Mouse (Mus musculus): Measurements from ENCODE around the gene Bace1.

Gene Bace1

GRCm38 (mm10) chr9:45838434-45839138 lies at the start of gene Bace1:
Gene Bace1 (plus strand): TSS chr9:45838580.
- DNase-seq (ENCODE audit: low spot score in 2 of 2) = peak; percentile 59 to 77

DNA sequence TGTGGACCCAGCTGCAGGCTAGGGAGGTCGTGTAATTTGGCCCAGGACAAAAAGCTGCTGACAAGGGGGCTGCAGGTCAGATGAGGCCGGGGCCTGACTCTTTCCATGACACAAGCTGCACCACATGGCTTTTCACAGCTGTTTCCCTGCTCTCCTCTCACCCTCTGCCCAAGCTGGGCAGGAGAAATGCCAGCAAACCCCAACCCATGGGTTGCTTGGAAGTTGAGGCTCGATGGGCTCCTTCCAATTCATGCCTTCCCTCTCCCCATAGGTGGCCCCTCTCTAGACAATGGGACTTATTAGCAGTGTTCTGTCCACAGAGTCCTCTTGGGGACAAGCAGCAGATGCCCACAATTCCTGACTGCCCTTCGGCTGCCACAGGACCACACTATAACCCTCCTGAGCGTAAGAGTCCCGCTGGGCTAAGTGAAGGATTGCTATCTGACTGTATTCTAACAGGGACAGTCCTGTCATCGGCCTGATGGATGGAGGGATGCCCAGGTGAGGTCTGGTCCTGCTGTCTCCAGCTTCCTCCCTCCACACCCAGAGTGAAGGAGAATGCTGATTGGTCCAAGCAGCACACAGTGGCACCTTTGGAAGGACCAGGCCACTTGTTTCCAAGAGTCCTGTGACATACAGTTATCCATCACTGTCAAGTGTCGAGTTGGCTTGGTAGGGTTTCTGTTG lies 46.8 kb upstream of the Bace1 start:
- no peak for DNase-seq (ENCODE audit: low spot score in 2 of 2)

DNA sequence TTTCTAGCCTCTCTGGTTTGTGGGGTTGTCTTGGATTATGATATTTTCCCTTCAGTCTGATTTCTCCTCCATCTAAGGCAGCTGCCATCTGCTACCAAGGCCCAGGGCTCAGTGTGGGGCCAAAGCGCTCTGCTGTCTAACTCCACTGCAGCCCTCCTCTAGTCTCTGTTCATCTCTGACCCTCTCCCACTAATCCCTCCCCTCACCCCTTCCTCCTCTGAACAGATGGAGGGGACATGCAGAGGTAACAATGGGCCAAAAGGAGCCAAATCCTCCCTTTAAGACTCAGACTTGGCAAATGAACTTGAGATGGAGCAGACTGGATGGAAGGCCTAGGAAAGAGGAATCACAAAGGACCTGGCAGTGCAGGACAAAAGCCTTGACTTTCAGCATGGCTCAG lies 46.1 kb upstream of the Bace1 start:
- no peak for DNase-seq (ENCODE audit: low spot score in 2 of 2)

DNA sequence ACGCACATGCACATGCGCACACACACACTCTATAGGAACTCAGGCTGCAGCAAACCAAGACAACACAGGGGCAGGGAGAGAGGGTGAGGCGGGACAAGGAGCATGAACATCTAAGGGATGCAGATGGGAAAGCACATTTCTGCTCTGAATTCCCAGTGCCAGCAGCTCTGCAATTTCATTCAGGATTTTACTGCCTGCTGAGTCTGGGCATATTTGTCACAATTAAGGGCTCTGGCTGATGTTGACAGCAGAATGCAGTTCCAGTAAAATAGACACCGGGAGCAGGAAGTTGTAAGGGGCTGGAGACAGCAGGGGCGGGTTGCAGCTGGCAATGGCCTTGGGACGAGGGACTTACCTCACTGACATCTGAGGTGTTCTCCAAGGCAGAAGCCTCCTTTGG lies 44.7 kb upstream of the Bace1 start:
- no peak for DNase-seq (ENCODE audit: low spot score in 2 of 2)

DNA sequence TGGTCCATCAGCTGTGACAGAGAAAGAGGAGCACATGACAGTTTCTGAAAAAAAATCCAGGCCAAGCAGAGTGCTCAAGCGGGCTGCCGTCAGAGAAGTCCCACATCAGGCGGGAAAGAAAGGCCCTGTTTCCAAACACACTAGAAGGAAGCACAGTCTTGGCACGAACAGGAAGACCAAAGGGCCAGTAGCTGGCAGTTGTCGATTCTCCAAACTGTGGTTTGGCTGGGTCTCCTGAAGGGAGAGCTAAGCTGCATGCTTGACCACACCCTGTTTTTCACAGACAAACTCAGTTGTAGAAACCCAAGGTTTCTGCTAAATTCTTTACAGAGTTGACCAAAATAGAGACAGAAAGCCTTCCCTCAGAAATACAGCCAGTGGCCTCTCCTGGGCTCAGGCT lies 42.7 kb upstream of the Bace1 start:
- DNase-seq (ENCODE audit: low spot score in 2 of 2) = peak; percentile 14

DNA sequence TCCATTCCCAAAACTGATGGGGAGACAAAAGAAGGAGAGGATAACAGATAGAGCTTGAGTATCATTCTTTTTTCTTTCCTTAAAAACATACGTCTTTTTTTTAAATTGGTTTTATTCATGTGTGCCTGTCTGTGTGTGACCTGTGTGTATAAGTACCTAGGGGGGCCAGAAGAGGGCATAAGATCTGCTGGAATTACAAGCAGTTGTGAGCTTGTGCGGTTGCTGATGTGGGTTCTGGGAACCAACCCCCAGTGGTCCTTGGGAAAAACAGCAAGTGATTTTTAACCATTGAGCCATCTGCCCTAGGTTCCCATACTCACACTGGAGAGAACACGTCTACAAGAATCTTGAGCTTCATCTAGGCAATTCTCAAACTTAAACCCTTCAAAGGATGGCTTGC lies 41.1 kb upstream of the Bace1 start:
- DNase-seq (ENCODE audit: low spot score in 2 of 2) = no peak

DNA sequence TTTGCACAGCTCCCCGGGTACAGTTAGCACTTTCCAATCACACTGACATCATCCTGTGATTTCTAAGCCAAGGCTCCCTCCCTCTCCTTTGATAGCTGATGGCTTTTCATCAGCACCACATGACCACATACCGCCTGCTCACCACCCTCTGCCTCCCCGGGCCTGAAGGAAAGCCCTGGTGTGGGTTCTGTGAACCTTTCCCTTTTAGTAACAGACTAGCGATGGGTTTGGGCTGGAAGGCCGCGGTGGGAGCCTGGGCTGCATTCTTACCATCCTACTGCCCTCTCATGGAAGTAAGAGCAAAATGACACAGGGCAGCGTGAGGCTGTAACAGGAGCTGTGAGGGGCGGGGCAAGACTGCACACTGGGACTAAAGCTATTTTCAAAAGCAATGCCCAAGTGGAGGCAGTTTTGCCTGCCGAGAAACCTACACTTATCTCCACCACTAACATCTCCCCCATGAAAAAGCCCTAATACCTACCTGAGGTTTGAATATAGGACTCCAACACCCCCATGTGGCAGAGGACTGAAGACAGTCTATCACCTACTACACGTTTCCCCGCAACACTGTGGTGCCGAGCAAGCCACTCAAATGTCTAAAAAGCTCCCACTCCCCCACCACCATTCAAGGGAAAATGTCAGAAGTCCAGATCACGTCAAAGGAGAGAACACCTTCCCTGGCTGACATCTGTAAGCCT lies 39.8 kb upstream of the Bace1 start:
- DNase-seq (ENCODE audit: low spot score in 2 of 2) = peak in 1 of 2 experiments; percentile 10

GRCm38 (mm10) chr9:45799402-45799801 lies 39.0 kb upstream of the Bace1 start:
- no peak for DNase-seq (ENCODE audit: low spot score in 2 of 2)

DNA sequence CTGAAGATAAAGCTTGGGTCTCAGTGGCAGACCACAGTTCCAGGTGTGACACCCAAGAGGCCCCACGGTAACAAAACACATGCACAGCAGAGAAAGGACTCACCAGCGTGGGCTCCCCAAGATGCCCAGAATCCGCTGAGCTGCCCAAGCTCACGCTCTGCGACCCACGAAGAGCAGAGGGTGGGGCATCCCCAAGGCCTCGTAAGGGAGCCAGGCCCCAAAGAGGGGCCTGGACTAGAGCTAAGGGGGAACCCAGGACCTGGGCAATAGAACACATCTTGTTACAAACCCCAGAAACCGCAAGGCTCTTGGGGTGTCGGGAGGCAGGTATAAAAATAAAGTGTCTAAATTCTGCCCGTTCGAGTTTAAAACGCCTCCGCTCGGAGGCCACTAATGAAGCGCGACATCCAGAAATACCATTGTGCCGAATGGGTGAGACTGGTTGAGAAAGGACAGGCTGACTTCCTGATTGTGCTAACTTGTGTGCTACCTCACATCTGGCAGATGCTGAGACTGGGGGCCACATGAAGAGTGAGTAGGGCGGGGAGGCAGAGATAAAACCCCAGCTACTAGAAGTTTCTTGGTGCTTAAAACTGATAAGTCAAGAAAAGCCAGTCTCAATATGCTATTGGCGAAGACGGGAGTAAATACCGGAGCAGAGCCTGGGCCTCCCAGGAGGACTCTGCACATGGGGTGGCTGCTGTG lies 35.2 kb upstream of the Bace1 start:
- no peak for DNase-seq (ENCODE audit: low spot score in 2 of 2)

DNA sequence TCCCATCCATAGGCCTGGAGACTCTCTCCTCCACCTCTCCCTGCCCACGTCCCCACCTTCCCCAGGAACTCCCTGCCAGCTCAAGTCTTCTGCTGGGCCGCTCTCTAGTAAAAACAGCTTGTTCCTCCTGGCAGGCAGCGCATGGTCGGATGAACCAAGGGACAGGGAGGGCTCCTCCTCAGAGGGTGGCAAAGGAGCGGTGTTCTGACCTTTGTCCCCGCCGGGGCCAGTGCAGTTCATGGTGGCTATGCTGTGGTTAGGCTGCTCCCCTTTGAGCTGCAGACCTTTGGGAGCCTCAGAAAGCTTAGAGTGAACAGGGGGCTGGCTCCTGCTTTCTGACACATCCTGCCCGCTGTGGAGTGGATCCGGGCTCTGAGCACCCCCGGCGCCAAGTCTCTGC lies 31.5 kb upstream of the Bace1 start:
- DNase-seq (ENCODE audit: low spot score in 2 of 2) = no peak

GRCm38 (mm10) chr9:45807337-45807736 lies 31.0 kb upstream of the Bace1 start:
- no peak for DNase-seq (ENCODE audit: low spot score in 2 of 2)

GRCm38 (mm10) chr9:45807761-45808160 lies 30.6 kb upstream of the Bace1 start:
- DNase-seq (ENCODE audit: low spot score in 2 of 2) = no peak

DNA sequence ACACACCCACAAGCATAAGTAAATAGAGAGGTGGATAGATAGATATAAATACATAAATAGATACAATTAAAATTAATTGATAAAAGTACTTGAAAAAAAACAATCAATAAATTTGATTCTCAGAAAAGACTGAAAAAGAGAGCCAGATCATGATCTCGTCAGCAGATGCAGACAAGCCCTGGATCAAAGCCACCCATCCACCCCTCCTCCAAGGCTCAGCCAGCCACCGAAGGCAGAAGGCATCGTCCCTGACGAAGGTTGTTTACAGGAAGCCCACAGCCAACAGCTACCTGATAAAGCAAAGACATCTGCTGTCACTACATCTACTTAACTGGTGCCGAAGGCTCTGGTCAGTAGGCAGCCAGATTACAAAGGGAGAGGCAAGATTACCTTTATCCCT lies 26.4 kb upstream of the Bace1 start:
- DNase-seq (ENCODE audit: low spot score in 2 of 2) = no peak

DNA sequence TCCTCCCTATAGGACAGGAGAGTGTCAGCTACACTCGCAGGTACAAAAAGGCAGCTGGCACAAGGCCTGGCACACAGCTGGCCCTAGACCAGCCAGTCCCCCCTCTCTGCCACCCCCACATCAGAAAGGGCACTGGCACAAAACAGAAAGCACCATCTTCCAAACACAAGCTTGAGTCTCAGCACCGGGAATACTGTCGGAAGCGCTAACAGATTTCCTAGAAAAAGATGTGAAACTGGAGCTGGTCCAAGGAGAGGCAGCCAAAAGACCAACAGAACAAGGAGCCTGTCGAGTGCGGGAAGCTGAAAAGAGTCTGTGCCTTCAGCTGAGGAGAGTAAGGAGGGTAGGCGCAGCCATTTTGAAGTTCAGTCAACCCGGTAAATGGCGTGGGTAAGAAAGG lies 23.3 kb upstream of the Bace1 start:
- no peak for DNase-seq (ENCODE audit: low spot score in 2 of 2)

- no peak for DNase-seq (ENCODE audit: low spot score in 2 of 2)
Measured at GRCm38 (mm10) chr9:45815525-45815924, 22.9 kb upstream of the Bace1 start.

DNA sequence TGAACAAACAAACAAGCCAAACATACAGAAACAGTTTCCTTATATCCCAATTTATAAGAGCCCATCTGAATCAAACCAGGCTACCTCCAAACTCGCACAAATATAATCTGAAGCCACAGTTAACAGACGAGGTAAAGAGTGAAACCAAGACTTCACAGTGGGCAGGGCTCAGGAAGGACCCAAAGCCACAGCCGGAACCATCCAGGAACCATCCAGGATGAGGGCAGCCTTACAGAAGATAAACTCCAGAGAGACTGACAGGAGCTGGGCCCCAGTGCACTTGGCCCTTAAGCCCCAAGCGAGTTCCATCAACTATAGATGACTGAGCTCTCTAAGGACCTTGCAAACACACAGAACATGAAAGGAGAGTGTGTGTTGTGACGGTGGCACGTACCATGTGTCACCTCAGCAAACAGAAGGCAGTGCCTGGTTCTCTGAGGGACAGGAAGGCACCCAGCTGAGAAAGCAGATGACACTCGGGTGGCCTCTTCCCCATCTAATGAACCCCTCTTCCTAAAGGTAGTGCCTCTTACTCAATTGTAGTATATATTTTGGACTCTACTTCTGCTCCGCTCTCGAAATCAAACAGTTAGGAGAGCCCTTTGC lies 19.9 kb upstream of the Bace1 start:
- DNase-seq (ENCODE audit: low spot score in 2 of 2) = no peak

- DNase-seq (ENCODE audit: low spot score in 2 of 2) = peak; percentile 66 to 73
Measured at GRCm38 (mm10) chr9:45827663-45828290, 10.6 kb upstream of the Bace1 start.

GRCm38 (mm10) chr9:45828291-45828963 lies 10.0 kb upstream of the Bace1 start, which contains the start of gene Cep164:
Gene Cep164 (minus strand): TSS chr9:45828691.
- peak; percentile 82 to 86 for DNase-seq (ENCODE audit: low spot score in 2 of 2)

DNA sequence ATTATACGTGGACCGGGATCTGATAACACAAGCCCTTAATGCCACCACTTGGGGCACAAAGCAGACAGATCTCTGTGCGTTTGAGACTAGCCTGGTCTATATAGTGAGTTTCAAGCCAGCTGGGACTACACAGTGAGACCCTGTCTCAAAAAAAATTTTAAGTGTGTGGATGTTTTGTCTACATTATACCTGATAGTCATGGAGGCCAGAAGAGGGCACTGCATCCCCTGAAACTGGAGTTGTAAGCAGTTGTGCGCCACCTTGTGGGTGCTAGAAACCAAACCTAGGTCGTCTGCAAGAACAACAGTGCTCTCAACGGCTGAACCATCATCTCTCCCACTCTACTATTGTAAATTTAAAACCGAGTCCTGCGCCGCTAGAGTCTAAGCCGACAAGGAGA lies 9.3 kb upstream of the Bace1 start:
- peak in 1 of 2 experiments; percentile 48 for DNase-seq (ENCODE audit: low spot score in 2 of 2)

DNA sequence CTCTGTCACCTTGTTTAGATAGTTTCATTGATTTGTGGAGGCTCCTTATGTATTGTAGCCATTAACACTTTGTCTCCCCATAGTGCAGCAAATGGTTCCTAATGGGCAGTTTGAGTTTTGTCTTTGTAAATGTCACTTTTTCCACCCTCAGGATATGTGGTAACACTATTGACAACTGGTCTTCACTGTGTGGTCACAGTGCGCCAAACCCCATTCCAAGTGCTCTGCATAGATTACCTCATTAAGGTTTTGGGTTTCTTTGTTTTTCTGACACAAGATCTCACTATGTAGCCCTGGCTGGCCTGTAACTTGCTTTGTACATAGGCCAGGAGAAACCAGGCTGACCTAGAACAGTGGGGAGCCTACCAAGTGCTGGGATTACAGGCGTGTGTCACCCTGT lies 5.5 kb upstream of the Bace1 start:
- no peak for DNase-seq (ENCODE audit: low spot score in 2 of 2)

- no peak for DNase-seq (ENCODE audit: low spot score in 2 of 2)
Measured at GRCm38 (mm10) chr9:45833461-45833860, 4.9 kb upstream of the Bace1 start.
